Comparison of ENCODE assay signal across 23 mouse cellular contexts in the genomic region with DNA sequence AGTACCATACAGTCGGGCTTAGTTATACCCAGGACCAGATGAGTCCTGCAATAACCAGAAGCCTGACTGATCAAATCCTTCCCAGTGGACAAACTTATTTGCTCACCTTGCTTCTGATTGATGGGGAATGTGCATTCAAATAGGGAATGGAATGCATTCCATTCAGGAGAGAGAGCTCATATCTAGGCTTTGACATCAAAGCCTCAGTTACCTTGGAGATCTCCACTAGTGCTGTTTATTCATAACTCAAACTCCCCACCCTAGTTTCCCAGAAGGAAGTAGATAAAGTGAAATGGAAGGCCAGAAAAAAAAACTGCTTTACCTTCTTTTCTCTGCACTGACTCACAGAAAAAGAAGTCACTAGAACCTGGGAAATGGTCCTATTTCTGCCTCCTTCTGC.
"Had no signal": no experiment of that assay in that cellular context is flagged by ENCODE, and none has a peak within 500 bp of the region (broad histone marks: within the 10 kb centered on the region; RNA-seq: fewer than 3 reads in every experiment).

No protein-coding gene starts in this region.

- DNase-seq: forebrain, postnatal 0 days; gastrocnemius, postnatal 14 days; gastrocnemius, postnatal 36 days; heart, adult 11 months; heart, adult 2 months; heart, postnatal 14 days; heart, postnatal 36 days; kidney, adult 11 months; kidney, adult 9 months; kidney, postnatal 14 days; kidney, postnatal 36 days had no signal

- H3K4me2 ChIP-seq: heart, embryonic 11.5 days; heart, embryonic 13.5 days; heart, embryonic 15.5 days; hindbrain, embryonic 13.5 days; hindbrain, embryonic 15.5 days; kidney, embryonic 15.5 days; limb, embryonic 12.5 days had no signal

- H3K4me3 ChIP-seq: heart, adult 2 months; heart, embryonic 13.5 days; heart, embryonic 15.5 days; hindbrain, embryonic 13.5 days; hindbrain, embryonic 15.5 days; kidney, embryonic 15.5 days; left cerebral cortex, adult 2 months; limb, embryonic 10.5 days; limb, embryonic 12.5 days had no signal

- H3K27ac ChIP-seq: heart, adult 2 months; heart, embryonic 13.5 days; heart, embryonic 15.5 days; hindbrain, embryonic 13.5 days; hindbrain, embryonic 15.5 days; hindbrain, postnatal 0 days; kidney, embryonic 15.5 days; kidney, postnatal 0 days; left cerebral cortex, adult 2 months; limb, embryonic 10.5 days; limb, embryonic 12.5 days had no signal

- ATAC-seq: forebrain, postnatal 0 days; hindbrain, postnatal 0 days; intestine, embryonic 16.5 days had no signal

- H3K9ac ChIP-seq: forebrain, postnatal 0 days; heart, embryonic 13.5 days; heart, embryonic 15.5 days; hindbrain, embryonic 13.5 days; hindbrain, embryonic 15.5 days; kidney, embryonic 15.5 days; limb, embryonic 12.5 days had no signal

- H3K9me3 ChIP-seq: heart, embryonic 15.5 days; hindbrain, embryonic 13.5 days; hindbrain, embryonic 15.5 days; kidney, embryonic 15.5 days; limb, embryonic 10.5 days had no signal

- H3K36me3 ChIP-seq: heart, embryonic 13.5 days; heart, embryonic 15.5 days; hindbrain, embryonic 13.5 days; hindbrain, embryonic 15.5 days; kidney, embryonic 15.5 days; limb, embryonic 10.5 days; limb, embryonic 12.5 days had no signal

- H3K27me3 ChIP-seq: heart, embryonic 13.5 days; heart, embryonic 15.5 days; hindbrain, embryonic 13.5 days; hindbrain, embryonic 15.5 days; kidney, embryonic 15.5 days; limb, embryonic 12.5 days had no signal

- H3K4me1 ChIP-seq: heart, embryonic 13.5 days; heart, embryonic 15.5 days; hindbrain, embryonic 13.5 days; hindbrain, embryonic 15.5 days; kidney, embryonic 15.5 days; limb, embryonic 10.5 days; limb, embryonic 12.5 days had no signal
